Mouse (Mus musculus) lung, postnatal 0 days (tissue): ENCODE data around the gene Zfp316.

Experiments
- CTCF ChIP-seq: IDR thresholded peaks from 2 replicates; pipeline ENCODE4 v1.5.1; 2016; ENCODE audit warnings: antibody characterized with exemption, mild to moderate bottlenecking
- EP300 ChIP-seq: IDR thresholded peaks from 2 replicates; pipeline ENCODE4 v1.6.1; 2016; ENCODE audit warnings: antibody characterized with exemption, mild to moderate bottlenecking, control low read depth

- TF ChIP-seq CTCF = no peak
- TF ChIP-seq EP300 = no peak
These were observed 43.0 kb downstream of the Zfp316 start, which contains the start of gene Spdye4a for GRCm38 (mm10) chr5:143226790-143227189.
